Mouse (Mus musculus) fat pad, adult 2 months (tissue): ENCODE measurements around the gene Efr3b.
"Not testable (repeated sequence)": the region's sequence is repeated elsewhere in the genome, so short reads cannot be mapped to it uniquely, and the experiment has no call there.

Experiments used
- DNase-seq: peaks from one replicate; pipeline ENCODE4 v3.0.0-alpha.2; 2011; ENCODE audit warnings: low read depth, low spot score; ENCODE audit errors: extremely low read depth

The Efr3b gene

GRCm38 (mm10) chr12:3982257-3982656, 56.5 kb downstream of the Efr3b start:
- no peak for DNase-seq

DNA sequence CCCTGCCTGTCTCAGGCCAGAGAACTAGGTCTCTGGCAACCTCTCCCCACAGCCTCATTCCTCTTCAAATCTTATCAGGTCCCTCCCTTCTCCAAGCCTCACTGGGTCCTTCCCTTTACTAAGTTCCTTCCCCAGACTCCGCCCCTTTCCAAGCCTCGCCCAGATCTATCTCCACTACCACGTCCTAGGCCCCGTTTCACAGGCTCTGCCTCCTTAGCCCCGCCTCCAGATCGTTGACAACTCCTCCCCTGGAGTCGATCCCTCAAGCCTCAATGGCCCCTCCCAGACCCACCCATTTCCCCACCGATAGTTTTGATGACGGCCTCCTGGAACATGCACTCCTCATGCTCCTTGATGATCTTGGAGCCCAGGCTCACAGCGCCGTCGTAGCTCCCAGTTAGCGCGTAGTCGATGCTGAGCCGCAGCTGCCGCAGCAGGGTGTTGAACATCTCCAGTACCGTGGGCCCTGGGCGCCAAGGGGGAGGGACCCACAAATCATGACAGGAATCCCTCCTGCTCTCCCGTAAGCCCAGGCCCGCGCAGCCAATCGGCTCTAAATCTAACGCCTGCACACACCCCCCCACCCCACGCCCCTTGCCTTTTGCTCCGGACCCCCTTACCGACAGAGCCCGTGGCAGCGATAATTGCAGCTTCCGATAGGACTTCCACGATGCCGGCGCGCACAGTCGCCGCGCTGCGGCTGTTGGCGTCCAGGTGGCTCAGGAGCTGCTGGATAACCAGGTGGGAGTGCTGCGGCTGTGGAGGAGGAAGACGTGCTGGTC, 57.2 kb downstream of the Efr3b start:
- DNase-seq, result peak; percentile 21

DNA sequence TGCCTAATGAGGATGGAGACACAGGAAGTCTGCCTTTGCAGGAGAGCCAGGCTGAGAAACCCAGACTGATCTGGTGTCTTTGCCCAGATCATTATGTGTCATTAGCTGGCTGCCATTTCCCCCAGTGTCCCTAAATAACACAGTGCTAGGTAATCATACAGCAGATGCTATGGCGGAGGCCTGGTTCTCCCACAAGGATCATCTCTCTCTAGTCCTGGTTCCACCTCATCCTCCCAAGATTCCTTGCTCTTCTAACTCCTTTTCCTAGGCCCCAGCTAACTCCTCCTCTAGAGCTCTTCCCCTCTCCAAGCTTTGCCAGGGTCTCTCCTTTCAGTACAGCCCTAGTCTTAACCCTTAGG, 57.7 kb downstream of the Efr3b start:
- no peak for DNase-seq

DNA sequence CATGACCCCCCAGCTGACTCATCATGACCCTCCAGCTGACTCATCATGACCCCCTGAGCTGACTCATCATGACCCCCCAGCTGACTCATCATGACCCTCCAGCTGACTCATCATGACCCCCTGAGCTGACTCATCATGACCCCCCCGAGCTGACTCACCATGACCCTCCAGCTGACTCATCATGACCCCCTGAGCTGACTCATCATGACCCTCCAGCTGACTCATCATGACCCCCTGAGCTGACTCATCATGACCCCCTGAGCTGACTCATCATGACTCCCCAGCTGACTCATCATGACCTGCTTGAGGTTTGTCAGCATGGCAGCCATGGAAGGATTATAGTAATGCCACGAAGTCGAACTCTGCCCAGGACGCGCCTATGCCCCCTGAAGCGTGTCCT, 65.5 kb downstream of the Efr3b start:
- not testable (repeated sequence) for DNase-seq

- DNase-seq, result no peak
These were observed 70.3 kb downstream of the Efr3b start for GRCm38 (mm10) chr12:3968380-3968779.

GRCm38 (mm10) chr12:3967196-3967595, 71.5 kb downstream of the Efr3b start:
- DNase-seq, result no peak

GRCm38 (mm10) chr12:3960553-3960952, 78.2 kb downstream of the Efr3b start:
- DNase-seq, result no peak

DNA sequence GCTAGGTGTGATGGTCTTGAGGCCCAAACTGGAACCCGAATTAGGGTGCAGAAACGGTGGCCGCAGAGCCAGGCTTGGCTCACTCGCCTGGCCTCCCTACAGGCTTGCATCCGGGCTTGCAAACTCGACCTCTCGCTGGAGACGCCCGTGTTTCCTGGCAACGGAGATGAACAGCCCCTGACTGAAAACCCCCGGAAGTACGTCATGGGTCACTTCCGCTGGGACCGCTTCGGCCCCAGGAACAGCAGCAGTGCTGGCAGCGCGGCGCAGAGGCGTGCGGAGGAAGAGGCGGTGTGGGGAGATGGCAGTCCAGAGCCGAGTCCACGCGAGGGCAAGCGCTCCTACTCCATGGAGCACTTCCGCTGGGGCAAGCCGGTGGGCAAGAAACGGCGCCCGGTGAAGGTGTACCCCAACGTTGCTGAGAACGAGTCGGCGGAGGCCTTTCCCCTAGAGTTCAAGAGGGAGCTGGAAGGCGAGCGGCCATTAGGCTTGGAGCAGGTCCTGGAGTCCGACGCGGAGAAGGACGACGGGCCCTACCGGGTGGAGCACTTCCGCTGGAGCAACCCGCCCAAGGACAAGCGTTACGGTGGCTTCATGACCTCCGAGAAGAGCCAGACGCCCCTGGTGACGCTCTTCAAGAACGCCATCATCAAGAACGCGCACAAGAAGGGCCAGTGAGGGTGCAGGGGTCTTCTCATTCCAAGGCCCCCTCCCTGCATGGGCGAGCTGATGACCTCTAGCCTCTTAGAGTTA, 78.7 kb downstream of the Efr3b start:
- no peak for DNase-seq

DNA sequence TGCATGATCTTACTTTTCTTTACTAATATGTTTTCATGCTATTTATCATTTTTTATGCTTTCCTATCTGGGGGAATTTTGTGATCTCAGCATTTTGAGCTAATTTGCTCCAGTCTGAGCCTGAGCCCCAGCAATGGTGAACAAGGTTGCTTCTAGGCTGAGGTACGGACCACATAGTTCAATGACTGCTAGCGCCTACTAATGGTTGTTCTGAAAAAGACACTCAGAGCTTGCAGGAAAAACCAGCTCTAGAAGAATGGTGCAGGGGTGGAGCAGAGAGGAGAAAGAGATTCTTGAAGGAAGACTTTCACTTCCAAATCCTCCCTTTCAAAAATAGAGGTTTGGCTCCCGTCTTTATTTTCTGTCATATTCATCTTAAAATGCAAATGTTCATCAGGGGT, 82.4 kb downstream of the Efr3b start:
- no peak for DNase-seq

- DNase-seq, result peak; percentile 1
These were observed 83.3 kb downstream of the Efr3b start for GRCm38 (mm10) chr12:3955371-3955770.

GRCm38 (mm10) chr12:3954651-3955050, 84.1 kb downstream of the Efr3b start, which contains the start of gene Pomc:
Gene Pomc, plus strand, starts transcription at chr12:3954951.
- no peak for DNase-seq

GRCm38 (mm10) chr12:3947503-3947902, 91.2 kb downstream of the Efr3b start:
- no peak for DNase-seq

- no peak for DNase-seq
These were observed 94.2 kb downstream of the Efr3b start for GRCm38 (mm10) chr12:3944454-3945073.

GRCm38 (mm10) chr12:3942026-3942425, 96.7 kb downstream of the Efr3b start:
- DNase-seq, result no peak

- DNase-seq, result not testable (repeated sequence)
These were observed 108.4 kb downstream of the Efr3b start for GRCm38 (mm10) chr12:3930090-3930865.

DNA sequence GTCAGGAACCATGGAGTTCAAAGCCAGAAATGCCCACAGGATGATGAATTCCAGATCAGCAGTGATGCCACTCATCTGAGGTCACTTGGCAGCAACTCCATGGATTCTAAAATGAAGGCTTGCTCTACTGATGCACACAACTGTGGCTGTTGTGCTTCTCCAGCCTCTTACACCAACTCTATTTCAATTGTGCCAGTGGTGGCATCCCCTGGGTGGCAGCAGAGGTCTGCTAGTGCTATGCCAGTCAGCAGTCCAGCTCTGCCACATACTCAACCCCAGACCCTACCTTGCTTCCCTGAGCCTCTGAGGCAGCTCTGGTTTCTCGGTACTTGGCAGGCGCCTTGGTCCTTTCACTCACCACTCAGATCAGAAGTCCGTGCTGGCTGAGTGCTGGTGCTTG, 109.9 kb downstream of the Efr3b start:
- no peak for DNase-seq

DNA sequence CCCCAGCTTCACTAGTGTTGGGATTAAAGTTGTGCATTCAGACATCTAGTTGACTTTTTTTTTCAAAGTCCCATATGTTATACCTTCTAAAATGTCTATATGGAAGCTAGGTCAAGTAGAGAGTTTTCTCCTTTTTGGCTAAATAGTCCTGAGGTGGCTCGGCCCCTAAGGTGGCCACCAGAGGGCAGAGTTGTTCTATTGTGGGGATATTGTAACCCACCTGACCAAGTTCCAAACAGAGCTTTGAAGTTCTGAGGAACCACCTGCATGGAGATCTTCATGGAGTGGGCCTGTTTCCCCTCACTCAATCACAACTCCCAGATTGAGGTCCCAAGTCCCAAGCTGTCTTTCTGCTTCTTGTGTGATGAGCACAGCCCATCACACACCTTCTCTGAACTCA, 112.6 kb downstream of the Efr3b start:
- DNase-seq, result no peak

GRCm38 (mm10) chr12:3919423-3919822, 119.3 kb downstream of the Efr3b start:
- DNase-seq, result no peak

DNA sequence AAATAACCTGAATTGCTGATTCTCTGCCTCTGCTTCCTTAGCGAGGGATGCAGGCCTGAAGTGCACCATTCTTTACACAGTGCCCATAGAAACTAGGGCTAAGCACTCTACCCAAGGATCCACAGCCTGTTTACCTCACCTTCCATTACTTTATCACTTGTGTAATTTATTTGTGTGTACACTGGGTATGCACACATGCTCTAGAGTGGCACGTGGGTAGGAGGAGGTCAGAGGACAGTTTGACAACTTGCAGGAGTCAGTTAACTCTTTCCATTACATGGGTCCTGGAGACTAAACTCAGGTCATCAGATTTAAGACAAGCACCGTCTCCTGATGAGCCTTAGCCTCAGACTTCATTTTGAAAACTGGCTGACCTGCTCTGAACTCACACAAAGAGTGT, 120.1 kb downstream of the Efr3b start:
- no peak for DNase-seq

DNA sequence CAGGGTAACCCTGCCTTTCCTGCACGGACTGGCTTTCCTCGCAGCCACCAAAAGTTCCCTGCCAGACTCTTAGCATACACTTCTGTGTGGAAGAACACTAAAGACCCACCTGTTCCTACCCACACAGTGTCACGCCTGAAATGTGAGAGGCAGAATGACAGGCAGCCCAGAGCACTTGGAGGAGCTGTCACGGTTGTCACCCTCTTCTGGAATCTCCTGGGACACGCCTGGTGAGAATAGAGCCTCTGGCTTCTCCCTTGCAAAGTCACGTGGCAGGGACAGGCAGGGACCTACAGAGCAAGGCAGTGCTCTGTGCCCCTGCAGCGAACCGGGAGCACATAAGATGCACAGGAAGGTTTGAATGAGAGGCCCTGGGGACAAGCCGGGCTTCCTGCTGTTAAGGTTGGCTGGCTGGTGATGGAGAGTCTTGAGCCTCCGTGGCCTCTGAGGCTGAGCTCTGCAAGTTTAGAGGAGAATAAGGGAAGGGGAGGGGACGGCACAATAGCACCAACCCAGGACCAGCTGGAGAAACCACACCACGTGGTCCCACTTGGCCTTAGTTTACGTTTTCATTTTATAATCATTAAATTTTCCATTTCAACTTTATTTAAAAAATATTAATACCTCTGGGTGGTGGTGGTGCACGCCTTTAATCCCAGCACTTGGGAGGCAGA, 120.9 kb downstream of the Efr3b start:
- DNase-seq, result no peak

DNA sequence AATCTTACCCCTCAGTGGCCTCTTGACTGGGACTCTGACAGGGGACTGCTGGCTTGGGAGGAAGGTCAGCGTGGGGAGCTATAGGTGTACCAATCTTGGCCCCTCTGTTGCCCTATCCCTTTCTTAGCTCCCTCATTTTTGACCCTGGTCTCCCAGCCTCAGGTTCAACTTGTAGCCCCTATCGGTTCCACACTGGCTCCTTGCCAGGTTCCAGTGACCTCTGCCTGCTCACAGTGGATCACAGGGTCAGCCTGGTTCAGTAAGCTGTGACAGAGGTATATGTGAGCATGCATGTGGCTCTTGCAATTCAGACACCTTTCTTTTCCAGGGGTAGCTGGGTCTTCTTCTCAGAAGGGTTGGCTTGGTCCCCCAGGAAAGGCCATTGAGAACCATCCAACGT, 122.9 kb downstream of the Efr3b start:
- no peak for DNase-seq
